Mouse (Mus musculus): Measurements from ENCODE around the gene Dcun1d3.

Gene Dcun1d3

DNA sequence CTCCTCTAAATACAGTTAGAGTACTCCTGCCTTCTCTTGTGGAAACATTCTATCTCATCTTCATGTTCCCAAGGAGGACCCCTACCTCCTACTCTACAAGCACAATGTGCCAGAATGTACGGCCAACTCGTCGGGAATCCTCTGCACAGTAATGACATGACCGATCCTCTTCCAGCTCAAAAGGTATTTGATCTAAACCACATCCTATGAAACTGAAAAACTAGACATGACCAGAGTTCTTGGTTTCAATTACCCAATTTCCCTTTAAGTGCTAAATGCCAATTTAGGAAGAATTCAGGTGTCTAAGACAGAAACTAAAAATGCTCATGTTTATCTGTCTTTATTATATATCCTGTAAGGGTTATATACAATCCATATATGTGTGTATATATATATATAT is 23.9 kb downstream of the Dcun1d3 start:
- no peak for DNase-seq

DNA sequence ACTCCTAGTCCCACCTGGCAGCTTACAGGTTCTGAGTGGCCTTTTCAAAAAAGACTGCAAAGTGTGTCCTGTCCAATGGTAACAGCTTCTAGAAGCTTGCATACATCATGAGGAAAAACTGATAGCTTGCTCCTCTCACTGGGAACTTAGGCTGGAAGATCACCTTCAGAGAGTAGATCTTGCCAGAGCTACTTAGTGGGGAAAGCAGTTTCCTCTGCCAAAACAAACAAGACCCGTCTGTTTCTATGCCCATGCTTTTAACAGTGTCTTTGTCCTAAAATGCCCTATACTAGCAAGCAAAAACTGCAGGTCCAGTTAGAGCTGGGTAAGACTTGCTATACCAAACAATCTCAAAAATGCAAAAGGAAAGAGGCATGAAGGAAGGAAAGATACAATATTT is 30.0 kb downstream of the Dcun1d3 start:
- no peak for DNase-seq

DNA sequence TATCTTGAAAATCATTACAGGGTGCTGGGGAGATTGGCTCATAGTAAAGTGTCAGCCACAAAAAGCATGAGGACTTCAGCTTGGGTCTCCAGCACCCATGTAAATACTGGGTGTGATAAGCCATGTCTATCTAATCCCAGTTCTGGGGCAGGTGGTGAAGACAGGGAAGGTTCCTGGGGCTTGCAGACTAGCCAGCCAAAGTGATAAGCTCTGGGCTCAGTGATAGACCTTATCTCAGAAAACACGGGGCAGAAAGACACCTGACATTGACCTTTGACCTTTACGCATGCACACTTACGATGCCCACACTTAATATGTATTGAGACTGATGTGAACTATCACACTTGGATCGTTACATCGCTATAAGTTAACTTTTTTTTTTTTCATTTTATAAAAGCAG is 31.6 kb downstream of the Dcun1d3 start:
- DNase-seq: no peak

DNA sequence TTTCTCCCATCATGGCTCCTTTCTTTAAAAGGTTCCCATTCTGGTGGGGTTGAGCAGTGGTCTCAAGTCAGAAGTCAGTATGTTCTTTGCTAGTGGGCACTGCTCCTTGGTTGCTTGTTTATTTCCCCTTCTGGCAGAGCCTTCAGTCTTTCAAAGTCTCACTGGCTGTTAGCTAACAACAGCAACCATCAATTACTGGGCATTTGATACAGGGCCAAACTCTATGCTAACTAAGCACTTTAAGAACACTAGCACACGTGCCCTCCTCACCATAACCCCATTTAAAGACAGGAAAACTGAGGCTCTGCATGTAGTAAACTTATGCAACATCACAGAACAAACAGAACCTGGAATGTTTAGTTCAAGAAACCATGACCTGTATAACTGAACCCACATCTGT is 33.9 kb downstream of the Dcun1d3 start:
- DNase-seq: no peak

DNA sequence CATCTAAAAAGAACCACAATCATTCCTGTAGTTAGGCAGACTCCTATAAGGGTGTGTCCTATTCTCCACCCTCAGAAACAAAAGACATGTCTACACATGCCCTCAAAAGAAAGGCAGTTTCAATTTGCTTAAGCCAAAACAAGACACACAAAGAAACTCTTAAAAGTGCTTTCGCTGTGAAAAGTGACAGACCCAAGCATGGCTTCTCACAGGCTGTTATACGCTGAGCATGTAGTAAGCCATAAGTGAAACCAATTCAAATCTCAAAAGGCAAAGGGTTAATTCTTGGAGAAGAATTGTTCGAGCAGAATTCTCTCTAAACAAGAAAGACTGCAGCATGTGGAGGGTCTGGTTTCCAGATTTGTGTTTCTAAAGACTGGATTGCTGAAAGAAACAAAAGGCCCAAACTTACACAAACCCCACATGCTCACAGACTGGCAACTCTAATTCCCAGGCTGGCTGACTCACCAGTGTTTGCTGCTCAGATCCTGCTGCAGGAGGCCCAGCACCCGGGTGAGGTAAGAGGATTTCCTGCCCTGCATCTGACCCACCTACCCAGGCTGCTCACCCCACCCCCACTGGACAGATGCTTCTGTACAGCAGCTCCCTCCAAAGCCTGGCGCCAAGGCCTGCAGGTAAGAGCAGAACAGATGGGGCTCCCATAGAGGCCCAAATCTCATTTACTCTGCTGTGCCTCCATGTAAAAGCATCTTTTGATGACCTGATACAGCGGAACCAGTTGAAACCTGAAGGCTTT is 34.6 kb downstream of the Dcun1d3 start:
- peak; percentile 58 for DNase-seq

DNA sequence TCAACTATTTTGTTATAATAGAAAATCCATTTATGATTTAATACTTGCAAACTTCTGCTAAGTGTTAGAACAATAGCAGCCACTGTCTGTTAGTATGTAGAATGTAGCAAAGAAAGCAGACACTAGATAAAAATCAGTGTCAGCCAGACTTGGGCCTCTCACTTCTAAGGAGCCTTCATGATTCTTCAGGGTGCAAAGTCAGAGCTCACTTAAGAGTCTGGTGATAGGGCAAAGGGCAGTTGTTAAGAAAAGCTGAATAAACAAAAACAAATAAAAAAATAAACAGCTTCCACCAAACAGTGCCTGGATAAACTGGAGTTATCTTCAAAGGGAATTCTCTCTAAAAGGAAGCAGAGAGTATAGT is 35.1 kb downstream of the Dcun1d3 start:
- no peak for DNase-seq

DNA sequence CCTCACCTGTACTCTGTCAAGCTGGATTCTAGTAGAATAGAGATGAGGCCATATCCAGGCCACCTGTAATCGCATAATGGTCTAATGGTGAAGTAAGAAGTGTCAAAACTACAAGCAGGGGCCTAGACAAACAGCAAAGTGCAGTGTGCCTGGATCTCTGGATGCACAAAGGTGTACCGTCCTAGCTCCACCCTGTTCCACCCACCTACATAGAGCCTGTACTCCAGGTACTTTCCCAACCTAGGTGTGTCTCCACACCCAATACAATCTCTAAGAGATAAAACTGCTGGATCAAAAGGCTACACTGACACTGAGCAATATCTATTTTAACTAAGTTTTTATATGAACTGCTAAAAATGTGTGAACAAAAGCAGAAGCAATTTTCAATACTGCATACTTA is 35.5 kb downstream of the Dcun1d3 start:
- no peak for DNase-seq

DNA sequence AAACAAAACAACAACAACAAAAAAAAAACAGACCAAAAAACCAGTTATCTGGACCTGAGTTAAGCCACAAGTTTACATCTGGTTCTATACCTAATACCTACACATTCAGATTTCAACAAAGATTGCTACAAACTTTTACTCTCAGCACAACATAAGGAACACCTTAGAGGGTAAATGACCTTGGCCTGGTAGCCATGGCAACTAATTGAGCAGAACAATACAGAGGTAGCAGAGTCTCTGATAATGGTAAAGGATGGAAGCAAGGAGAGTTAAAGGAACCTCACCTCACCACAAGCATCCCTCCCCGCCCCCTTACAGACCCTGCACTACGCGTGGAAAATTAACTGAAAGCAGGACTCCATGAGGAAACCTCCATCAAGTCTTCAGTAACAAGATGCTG is 36.0 kb downstream of the Dcun1d3 start:
- DNase-seq: no peak

DNA sequence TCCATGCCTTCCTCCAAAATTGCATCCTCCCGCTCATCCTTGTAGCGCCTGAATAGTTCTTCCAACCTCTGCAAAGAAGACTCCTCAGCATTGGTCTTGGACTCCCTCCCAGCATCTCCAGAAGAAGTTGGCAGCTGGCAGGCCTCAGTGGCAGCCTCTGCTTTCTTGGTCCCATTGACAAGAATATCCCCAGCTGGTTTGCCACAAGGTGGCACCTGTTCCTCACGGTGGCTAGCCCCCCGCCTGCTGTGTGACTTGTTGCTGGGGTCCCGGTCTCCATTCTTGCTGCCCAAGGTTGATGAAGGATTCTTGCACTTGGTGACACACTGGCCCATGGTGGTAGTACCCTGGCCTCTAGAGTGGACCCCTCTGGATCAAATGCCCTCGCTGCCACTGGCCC is 36.6 kb downstream of the Dcun1d3 start:
- peak; percentile 19 for DNase-seq

DNA sequence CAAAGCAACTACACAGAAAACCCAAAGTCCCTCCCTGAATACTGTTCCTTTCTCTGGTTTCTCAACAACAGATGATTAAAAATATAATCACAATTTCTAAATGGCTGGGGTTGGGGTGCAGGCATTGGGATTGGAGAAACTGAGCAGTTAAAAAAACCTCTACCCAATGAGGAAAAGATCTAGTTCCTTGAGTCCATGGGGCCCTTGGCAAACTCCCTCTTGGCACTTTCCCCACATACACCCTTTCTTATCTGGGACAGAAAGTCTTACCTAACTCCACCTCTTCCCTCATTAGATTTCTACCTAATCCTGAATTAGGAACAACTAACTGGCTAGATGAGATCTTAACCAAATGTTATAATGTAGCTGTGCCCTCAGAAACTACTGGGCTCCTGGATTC is 41.1 kb downstream of the Dcun1d3 start:
- DNase-seq: no peak

DNA sequence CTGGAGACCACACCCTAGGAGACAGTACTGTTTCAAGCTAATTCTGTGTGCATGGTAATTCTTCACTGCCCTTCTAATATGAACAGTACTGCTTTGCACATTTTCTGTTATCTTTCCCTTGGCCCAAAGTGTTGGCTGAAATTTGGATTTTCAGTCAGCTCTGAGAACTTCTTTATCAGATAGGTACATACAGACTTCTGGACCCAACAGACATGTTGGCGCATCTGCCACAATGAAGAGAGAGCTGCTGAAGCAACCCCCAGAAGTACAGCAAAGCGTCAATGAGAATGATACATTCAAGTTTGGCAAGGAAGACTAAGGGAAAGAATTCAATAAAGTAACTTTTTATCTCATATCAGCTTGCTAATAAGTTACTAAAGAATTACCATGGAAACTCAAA is 41.7 kb downstream of the Dcun1d3 start:
- DNase-seq: no peak

DNA sequence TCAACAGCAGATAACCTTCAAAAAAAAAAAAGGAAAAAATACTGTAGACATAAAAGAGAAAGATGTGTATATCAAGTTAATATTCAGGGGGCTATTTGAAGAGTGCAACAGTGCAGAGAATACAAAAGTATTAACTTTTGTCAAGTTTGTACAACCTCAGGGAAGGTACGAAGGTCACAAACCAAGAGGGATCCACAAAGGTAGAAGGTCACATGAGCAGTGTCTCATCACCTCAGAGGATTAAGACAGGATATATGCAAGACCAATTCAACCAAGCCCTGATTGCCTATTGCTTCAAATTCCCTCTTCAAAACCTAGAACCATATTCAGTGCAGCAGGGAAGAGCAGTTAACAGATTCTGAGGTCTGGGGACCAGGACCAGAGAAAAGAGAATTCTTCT is 42.9 kb downstream of the Dcun1d3 start:
- no peak for DNase-seq

DNA sequence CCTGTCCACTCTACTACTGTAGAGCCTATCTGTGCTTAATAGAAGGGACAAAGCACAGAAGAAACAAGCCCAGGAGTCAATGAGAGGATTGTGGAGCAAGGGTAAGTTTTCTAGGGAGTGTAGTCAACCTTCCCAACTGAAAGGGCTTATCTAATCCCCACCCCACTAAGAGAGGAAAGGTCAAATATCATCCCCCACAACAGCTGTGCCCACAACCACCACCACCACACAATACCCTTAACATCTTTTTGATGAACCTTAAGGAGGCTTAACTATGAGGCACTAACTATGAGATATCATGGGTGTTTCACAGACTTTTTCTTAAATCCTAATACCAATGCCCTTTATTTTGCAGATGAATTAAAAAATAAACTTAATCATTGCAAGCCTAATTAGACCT is 43.6 kb downstream of the Dcun1d3 start:
- no peak for DNase-seq

DNA sequence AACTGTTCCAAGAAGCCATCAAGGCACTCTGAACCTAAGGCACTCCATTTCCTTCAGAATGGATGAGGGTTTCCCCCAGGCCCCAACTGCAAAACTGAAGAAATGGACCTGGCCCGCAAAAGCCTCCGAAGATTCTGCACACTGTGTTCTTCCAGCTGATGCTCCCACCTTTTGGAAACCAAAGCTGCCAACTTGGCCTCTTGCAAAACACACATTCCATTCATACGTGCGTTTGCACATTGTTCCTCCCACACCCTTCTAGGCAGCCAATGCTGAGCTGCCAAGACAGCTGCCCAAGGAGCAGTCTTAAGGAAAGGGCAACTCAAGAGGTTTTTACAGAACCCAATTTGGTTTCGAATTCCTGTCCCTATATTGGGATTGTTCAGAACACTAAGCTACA is 45.4 kb downstream of the Dcun1d3 start:
- no peak for DNase-seq

DNA sequence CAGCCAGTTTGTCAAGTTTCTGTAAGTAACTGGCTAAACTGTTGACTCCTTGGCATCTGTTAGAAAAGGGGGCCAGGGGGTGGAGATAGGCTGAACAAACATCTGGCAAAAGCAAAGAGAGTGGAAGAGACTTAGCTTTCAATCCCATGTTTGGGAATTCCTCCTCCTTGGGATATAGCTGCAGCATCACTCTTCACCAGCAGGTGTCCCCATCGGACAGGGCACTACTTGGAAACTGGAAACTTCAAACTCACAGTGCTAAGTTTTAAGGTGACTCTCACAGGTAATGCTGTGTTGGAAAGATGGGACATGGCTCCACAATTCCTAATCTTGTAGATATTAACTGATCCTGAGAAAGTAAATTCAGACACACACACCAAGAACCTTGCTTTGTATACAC is 47.0 kb downstream of the Dcun1d3 start:
- peak; percentile 38 for DNase-seq

DNA sequence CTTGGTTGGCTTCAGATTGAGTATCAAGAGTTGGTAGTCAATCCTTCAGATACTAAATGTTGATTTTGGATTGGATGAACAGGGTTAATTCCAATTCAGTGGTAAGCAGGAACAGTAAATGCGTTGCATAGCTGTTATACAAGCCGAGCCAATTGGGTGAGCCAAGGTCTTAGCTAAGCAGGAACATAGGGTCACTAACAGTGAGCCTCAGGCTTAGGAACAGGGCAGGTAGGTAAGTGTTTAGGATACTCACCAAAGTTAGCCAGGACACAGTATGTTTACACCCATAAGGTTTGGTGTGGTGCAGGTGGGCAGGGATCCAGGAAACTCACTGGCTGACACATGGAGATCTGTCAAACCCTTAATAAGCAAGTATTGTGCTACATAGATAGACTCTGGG is 48.7 kb downstream of the Dcun1d3 start:
- no peak for DNase-seq

DNA sequence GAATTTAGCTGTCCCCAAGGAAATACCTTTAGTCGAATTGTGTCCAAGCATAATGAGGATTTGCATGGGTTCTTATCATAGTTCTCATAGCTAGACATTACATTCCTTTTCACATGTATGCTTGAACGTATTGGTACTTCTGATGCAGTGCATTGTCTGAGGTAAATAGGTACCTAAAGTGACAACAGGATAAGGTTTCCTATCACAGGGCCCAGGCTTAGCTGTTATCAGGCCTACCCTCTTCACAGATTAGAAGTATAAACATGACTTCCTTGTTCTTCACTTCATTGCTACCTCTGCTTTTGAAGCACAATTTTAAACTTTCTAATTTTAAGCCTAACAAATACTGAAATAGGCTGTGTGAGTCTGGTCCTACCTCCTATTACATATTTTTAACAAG is 50.6 kb downstream of the Dcun1d3 start:
- no peak for DNase-seq

DNA sequence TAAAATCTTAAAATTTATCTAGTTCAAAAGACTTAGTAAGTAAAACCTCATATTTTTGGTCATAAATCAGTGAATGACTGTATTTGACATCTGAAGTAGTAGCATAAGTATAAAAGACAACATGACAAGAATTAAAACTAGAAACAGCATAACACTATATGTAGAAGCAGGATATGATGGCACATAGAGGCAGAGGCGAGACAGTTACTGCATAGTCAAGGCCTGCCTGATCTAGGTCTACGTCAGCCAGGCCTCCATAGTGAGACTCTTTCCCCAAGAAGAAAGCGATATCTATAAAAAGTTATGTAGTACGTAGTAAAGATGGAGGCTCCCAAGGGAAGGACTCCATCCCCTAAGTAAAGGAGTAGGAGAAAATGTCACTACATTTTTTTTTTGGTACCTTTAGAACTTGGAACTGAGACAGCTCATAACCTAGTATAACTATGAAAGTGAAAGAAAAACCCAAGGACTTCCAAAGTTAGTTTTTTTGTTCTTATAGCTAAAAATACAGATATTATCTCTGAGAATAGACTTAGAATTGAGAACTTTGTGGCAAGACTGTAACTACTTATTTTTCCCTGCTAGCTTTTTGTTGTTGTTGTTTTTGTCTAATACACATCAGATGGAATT is 54.2 kb downstream of the Dcun1d3 start:
- no peak for DNase-seq

DNA sequence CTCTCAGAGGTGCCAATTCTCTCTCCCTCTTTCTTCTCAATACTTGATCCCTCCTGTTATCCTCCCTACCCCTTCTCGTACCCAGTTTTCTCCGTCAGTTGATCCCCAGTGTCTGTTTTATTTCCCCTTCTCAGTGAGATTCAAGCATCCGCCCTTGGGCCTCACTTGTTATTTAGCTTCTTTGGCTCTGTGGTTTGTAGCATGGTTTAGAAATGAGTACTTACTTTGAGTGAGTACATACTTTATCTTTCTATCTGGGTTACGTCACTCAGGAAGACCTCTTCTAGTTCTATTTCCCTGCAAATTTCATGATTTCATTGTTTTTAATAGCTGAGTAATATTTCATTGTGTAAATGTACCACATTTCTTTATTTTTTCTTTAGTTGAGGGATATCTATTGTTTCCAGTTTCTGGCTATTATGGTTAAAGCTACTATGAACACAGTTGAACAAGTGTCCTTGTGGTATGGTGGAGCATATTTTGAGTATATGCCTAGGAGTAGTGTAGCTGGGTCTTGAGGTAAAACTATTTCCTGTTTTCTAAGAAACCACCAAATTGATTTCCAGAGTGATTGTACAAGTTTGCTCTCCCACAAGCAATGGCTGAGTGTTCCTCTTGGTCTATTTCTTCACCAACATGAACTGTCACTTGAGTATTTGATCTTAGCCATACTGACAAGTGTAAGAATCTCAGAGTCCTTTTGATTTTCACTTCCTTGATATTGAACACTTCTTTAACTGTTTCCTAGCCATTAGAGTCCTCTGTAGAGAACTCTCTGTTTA is 59.9 kb downstream of the Dcun1d3 start:
- DNase-seq: peak; percentile 18

DNA sequence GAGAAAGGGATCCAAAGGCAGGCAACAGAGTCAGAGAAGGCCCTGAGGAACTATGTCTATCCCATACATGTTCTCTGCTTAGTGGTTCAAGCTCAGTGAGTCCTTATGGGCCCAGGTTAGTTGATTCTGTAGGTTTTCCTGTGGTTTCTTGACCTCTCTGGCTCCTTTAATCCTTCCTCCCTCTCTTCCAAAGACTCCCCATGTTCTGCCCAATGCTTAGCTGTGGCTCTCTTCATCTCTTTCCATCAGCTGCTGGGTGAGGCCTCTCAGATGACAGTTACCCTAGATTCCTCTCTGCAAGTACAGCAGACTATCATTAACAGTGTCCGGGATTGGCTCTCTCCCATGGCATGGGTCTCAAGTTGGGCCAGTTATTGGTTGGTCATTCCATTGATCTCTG is 60.7 kb downstream of the Dcun1d3 start:
- no peak for DNase-seq

DNA sequence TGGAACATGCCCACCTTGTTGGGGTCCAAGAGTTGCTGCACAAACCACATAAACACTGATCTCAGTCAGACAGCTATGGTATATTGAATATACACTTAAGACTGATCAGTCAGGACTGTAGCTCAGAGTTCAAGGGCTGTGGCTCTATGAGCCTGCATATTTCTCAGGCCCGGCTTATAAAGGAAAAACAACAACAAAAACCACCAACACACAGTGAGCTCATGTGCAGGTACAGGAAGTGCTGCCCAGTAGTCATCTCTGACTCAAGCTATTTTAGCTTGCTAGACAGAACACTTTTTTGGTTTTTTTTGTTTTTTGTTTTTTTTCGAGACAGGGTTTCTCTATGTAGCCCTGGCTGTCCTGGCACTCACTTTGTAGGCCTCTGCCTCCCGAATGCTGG is 87.4 kb downstream of the Dcun1d3 start:
- DNase-seq: no peak

DNA sequence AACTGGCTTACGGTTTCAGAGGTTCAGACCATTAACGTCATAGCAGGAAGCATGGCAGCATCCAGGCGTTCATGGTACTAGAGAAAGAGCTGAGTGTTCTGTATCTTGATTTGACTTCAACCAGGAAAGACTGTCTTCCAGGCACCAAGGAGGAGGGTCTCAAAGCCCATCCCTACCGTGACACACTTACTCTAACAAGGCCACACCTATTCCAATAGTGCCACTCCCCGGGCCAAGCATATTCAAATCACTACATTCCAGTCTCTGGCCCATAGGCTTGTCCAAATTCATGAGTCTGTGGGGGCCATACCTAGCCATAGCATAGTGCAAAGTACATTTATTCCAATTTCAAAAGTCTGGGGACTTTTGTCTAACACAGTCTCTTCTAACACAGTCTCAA is 88.7 kb downstream of the Dcun1d3 start:
- DNase-seq: no peak
